Mouse (Mus musculus) spleen, postnatal 4 days (tissue): ENCODE data around the gene Pbxip1.

Experiments
- DNase-seq, 2 experiments: peaks; one replicate each; pipeline ENCODE4 v3.0.0; 2022; ENCODE audit warnings: low spot score in 2 of 2

Gene Pbxip1

DNA sequence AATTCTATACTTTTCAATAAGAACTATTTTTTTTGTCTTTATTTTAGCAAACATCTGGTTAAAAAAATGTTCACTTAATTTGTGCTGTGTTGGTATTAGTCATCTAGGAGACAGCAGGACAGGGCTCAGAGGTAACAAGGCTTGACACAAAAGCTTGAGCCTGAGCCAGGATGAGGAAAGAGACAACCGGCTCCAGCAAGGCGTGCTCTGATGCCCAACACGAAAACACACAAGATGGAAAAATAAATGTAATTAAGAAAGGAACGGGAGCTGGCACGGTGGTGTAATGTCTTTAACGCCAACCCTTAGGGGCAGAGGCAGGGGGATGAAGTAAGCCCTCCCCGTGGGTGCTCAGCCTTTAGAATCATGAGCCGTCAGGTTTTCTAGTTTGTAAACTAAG, 49.6 kb downstream of the Pbxip1 start:
- no peak for DNase-seq

DNA sequence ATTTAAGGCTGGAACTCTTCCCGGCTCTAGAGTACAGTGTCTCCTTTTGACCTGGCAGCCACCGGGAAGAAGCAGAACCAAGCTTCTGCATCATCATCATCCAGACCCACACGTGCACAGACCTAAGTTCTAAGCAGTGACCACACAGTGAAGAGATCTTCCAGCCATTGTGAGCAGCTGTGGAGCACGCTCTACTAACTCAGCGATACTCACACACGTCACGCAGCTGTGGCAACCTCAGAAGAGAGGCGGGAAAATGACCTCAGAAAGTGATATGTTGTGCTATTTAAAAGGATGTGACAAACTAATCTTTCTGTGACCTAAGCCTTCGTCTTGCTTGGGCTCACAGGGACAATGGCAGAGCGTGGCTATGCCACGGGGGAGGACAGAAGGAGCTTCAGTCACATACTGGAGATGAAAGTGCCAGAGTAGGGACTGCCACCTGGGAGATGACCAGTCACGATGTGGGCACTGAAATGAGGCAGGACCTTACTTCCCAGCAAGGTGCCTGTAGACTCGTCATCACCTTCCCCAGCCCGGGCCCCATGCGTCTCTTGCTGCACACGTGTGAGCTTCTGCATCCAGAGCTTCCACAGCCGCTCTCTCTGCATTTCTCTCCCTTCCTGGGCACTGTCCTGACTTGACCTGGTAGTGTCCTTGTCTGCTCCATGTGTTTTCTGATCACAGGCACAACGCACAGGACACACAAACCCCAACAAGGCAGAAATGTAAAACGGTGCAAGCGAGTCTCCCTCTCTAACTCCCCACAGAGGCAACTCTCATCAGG, 50.6 kb downstream of the Pbxip1 start:
- no peak for DNase-seq

DNA sequence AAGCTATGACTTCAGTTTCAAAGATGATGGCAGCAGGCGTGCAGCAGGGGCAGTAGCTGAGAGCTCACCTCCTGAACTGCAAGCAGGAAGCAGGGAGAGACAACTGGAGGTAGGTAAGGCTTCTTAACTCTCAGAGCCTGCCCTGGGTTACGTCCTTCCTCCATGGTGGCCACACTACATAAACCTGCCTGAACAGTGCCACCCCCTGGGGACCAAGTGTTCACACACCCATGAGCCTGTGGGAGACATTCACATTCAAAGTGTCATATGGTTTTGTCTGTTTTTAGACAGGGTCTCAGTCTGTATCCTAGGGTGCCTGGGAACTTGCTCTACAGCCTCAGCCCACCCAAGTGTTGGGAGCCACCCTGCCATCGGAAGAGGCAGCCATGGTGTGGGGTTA, 54.3 kb downstream of the Pbxip1 start:
- no peak for DNase-seq

DNA sequence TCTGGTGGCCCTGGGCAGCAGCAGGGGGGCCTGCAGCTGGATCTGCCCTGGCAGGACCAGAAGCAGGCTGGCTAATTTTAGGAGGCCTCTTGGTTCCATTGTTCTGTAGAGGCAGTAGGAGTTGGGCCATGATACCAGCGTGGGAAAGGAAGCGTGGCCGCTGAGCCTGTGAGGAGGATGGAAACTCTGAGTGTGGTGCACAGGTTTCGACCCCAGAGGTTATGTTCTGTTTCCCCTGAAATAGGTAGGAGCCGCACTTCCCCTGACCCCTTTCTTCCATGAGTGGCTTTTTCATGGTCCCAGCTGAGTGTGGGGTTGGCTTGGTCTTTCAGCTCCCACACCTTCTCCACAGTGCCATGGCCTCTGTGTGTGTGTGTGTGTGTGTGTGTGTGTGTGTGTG, 55.1 kb downstream of the Pbxip1 start:
- DNase-seq, result no peak

DNA sequence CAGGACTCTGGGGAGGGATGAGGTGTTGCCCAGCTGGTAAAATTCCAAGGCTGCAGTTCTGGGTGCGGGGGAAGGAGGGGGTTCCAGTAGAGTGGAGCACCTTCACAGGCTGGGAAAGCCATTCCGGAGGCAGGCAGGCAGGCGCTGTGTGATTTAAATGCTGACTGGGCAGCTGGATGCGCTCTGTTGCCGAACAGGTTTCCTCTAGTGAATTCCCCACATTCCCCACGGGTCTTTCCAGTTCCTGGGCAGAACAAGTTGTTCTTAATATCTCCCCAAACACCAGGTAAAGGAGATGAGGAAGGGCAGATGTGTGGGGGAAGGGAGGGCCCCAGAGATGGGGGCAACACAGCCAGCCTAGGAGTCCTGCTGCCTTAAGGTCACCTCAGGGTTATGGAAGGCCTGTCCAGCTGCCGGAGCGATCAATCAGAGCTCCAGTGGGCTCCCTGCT, 56.2 kb downstream of the Pbxip1 start:
- DNase-seq, result no peak

DNA sequence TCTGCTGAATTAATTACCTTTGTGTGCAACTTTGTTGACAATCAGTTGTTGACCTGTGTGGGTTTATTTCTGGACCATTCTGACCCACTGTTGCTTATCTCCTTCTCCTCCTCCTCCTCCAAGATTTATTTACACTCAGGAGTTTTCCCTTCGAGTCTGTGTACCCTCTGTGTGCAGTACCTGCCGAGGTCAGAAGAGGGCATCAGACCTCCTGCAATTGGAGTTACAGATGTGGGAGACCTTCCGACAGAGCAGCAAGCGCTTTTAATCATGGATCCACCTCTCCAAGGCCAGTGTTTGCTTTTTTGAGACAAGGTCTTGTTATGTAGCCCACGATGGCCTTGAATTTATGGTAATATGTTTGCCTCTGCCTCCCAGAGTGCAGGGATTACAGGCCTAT, 58.1 kb downstream of the Pbxip1 start:
- DNase-seq, result no peak

DNA sequence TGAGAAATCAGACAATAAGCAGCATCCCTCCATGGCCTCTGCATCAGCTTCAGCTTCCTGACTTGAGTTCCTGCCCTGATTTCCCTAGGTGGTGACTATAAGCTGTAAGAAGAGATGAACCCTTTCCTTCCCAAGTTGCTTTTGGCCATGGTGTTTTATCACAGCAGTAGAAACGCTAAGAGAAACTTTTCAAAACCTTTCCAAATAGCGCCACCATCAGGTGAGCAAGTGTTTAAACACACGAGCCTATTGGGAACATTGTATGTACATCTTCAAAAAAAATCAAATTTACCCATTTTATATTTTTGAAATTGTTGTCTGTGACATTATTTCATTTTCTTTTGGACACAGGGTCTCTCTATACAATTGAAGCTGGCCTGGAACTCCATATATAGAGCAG, 59.9 kb downstream of the Pbxip1 start:
- DNase-seq, result no peak

DNA sequence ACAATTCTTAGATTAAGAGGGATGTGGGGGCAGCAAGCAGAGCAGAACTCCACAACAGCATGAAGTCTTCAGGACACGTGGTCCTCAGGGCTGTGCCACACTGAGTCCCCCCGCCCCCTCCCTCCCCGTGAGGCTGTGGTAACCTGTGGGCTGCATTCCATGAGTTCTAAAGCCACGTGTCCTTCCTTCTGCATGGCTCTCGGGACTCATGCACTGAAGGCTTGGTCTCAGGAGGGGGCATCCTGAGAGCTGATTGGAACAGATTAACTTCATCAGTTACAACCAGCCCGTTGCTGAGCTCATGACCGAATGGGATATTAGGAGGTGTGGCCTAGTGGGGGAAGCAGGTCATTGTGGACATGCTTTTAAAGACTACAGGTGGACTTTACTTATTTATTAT, 63.2 kb downstream of the Pbxip1 start:
- DNase-seq, result no peak
